Mouse (Mus musculus) midbrain, postnatal 0 days (tissue): Measurements from ENCODE around the gene Kifc3. TPM values are rescaled to one million over a fixed set of nuclear protein-coding genes. Genes with fewer than 3 reads are reported as not detected.

ENCODE experiments used
- ATAC-seq: fragments of 200-750 bp; cut with Nextera tagmentation; 2 replicates; pipeline ENCODE4 v1.8.0; 2017; ENCODE audit warnings: moderate number of reproducible peaks, mild to moderate bottlenecking, moderate TSS enrichment, moderate library complexity; ENCODE audit not compliant: low FRiP score
- DNase-seq: peaks from one replicate; pipeline ENCODE4 v3.0.0-alpha.2; 2015; ENCODE audit warnings: low spot score
- H3K27ac ChIP-seq: fragments of 300-500 bp; sonication (generic); 2 replicates; pipeline ENCODE4 v1.5.1; 2014; ENCODE audit warnings: low read depth, mild to moderate bottlenecking, low read length, mixed read lengths
- H3K27me3 ChIP-seq: fragments of 300-500 bp; sonication (generic); 2 replicates; pipeline ENCODE4 v1.6.1; 2014; ENCODE audit warnings: low read length, control low read depth, mixed read lengths; ENCODE audit not compliant: insufficient read depth
- H3K36me3 ChIP-seq: fragments of 300-500 bp; sonication (generic); 2 replicates; pipeline ENCODE4 v1.6.1; 2014; ENCODE audit warnings: low read length, control low read depth, mixed read lengths; ENCODE audit not compliant: insufficient read depth
- H3K4me1 ChIP-seq: fragments of 300-500 bp; sonication (generic); 2 replicates; pipeline ENCODE4 v1.6.1; 2014; ENCODE audit warnings: mild to moderate bottlenecking, control low read depth, antibody characterized with exemption, low read length, mixed read lengths; ENCODE audit not compliant: insufficient read depth
- H3K4me2 ChIP-seq: fragments of 300-500 bp; sonication (generic); 2 replicates; pipeline ENCODE4 v1.6.1; 2014; ENCODE audit warnings: low read depth, mild to moderate bottlenecking, low read length, mixed read lengths; ENCODE audit not compliant: poor library complexity, severe bottlenecking
- H3K4me3 ChIP-seq: fragments of 300-500 bp; sonication (generic); 2 replicates; pipeline ENCODE4 v1.5.1; 2014; ENCODE audit warnings: low read depth, mild to moderate bottlenecking, low read length, moderate library complexity
- H3K9ac ChIP-seq: fragments of 300-500 bp; sonication (generic); replicated peaks from 2 replicates; pipeline ENCODE4 v1.6.1; 2014; ENCODE audit warnings: mild to moderate bottlenecking, low read length, moderate library complexity, mixed read lengths; ENCODE audit not compliant: poor library complexity, severe bottlenecking
- H3K9me3 ChIP-seq: fragments of 300-500 bp; sonication (generic); 2 replicates; pipeline ENCODE4 v1.6.1; 2016; ENCODE audit warnings: low read length, control low read depth
- CTCF ChIP-seq: IDR thresholded peaks from 2 replicates; pipeline ENCODE4 v1.5.1; 2016; ENCODE audit warnings: antibody characterized with exemption, mild to moderate bottlenecking
- WGBS: fragments of 180-500 bp; shearing (Covaris S2); extraction: QIAGEN DNeasy Blood & Tissue Kit; methylation state at CpG from one replicate; pipeline ENCODE4 v1.1.7; 2014; 5-methylcytosine and 5-hydroxymethylcytosine counted together
- polyA plus RNA-seq: library from polyadenylated mRNA; unstranded; fragments of >200 nt; fragmentation: Nextera tagmentation; extraction: Ambion mirVana; gene quantifications from 2 replicates; pipeline ENCODE4 v1.2.1, GENCODE M21; 2015
- total RNA-seq: library from RNA; depleted of rRNA; stranded (reverse); fragments of >200 nt; gene quantifications from 2 replicates; pipeline ENCODE4 v1.2.3, GENCODE M21; 2014

Kifc3 gene
- total and polyA plus RNA-seq, 2 experiments from 2014 or later: 38.9 to 57.0 TPM

DNA sequence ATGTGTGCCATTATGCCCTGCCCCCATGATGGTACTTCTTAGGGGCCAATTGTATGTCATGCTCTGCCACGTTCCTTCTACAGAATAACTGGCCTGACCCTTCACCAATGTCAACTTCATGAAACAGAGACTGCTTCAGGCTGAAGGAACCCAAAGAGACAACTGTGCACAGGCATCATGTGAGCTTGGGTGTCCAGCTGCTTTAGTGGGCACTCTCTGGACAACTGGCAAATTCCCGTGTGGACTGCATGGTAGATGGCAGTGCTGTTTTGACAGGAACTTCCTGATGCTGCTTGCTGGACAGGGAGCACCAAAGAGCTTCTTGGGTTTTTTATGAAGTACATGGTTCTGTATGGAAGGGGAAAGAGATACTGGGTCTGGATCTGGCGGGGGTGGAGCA lies 43.3 kb downstream of the Kifc3 start:
- no peak overlapping the region for H3K4me3 ChIP-seq
- H3K27me3 ChIP-seq: no peaks in the 10 kb centered on the region
- 81% methylated on average over 3 of the region's 3 CpGs for WGBS
- no peak overlapping the region for H3K4me2 ChIP-seq
- ATAC-seq: no peak
- no peak for TF ChIP-seq CTCF
- no peak overlapping the region for H3K27ac ChIP-seq
- DNase-seq: no peak
- H3K36me3 ChIP-seq: no peaks in the 10 kb centered on the region
- H3K9me3 ChIP-seq: no peaks in the 10 kb centered on the region
- no peaks in the 10 kb centered on the region for H3K4me1 ChIP-seq
- H3K9ac ChIP-seq: no peak overlapping the region

DNA sequence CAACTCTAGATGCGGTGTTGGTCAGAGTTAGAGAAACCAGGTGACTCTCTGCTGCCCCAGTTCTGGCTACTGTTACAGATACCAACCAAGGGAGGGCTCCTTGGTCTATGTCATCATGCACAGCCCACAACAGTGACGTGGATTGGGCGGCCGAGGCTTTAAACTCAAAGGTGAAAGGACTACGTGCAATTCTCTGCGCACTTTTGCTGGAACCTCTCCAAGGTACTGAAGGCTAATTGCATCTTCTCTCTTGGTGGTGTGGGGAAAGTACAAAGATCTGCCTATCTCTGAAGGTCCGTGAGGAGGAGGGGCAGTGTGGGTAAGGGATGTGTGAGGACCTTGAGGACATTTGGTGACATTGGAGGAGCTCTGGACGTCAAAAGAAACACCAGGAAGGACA lies 44.0 kb downstream of the Kifc3 start:
- DNase-seq (no peak), ATAC-seq (no peak)
- 80% methylated on average over 8 of the region's 8 CpGs for WGBS
- Histone ChIP-seq H3K9me3 (no peaks in the 10 kb centered on the region), H3K36me3 (no peaks in the 10 kb centered on the region), H3K27ac (no peak overlapping the region), H3K4me1 (no peaks in the 10 kb centered on the region), H3K4me2 (no peak overlapping the region), H3K27me3 (no peaks in the 10 kb centered on the region), H3K4me3 (no peak overlapping the region), H3K9ac (no peak overlapping the region)
- TF ChIP-seq CTCF: no peak

- no peak for TF ChIP-seq CTCF
- H3K27ac ChIP-seq: no peak overlapping the region
- H3K4me2 ChIP-seq: no peak overlapping the region
- no peak overlapping the region for H3K9ac ChIP-seq
- H3K4me3 ChIP-seq: no peak overlapping the region
- H3K9me3 ChIP-seq: no peaks in the 10 kb centered on the region
- no peak for ATAC-seq
- no peaks in the 10 kb centered on the region for H3K27me3 ChIP-seq
- H3K36me3 ChIP-seq: no peaks in the 10 kb centered on the region
- 53% methylated on average over 3 of the region's 3 CpGs for WGBS
- H3K4me1 ChIP-seq: no peaks in the 10 kb centered on the region
- DNase-seq: no peak
These were observed 45.5 kb downstream of the Kifc3 start for GRCm38 (mm10) chr8:95157145-95157544.

DNA sequence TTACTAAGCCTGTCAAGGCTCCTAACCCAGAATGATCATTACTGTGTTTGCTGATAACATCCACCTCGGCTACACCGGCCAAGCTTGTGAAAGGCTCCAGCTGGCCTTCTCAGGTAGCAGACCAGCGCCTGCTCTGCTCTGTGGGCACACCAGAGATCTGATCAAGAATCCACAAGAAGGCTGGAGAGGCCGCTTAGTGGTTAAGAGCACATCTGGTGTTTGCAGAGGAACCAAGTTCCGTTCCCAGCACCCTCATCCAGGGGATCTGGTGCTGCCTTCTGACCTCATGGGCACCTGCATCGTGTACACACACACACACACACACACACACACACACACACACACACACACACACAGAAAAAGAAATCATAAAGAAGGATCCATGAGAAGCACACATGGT lies 46.5 kb downstream of the Kifc3 start:
- Histone ChIP-seq H3K4me1 (no peaks in the 10 kb centered on the region), H3K9ac (no peak overlapping the region), H3K4me2 (no peak overlapping the region), H3K36me3 (no peaks in the 10 kb centered on the region), H3K27ac (no peak overlapping the region), H3K9me3 (no peaks in the 10 kb centered on the region), H3K4me3 (no peak overlapping the region), H3K27me3 (no peaks in the 10 kb centered on the region)
- DNase-seq (no peak), ATAC-seq (no peak)
- no peak for TF ChIP-seq CTCF
- WGBS: 91% methylated on average over 6 of the region's 6 CpGs

- Histone ChIP-seq H3K9me3 (no peaks in the 10 kb centered on the region), H3K4me3 (no peak overlapping the region), H3K4me1 (no peaks in the 10 kb centered on the region), H3K9ac (no peak overlapping the region), H3K27me3 (no peaks in the 10 kb centered on the region), H3K36me3 (no peaks in the 10 kb centered on the region), H3K27ac (no peak overlapping the region), H3K4me2 (no peak overlapping the region)
- ATAC-seq: no peak
- WGBS: 87% methylated on average over 5 of the region's 5 CpGs
- DNase-seq: no peak
- TF ChIP-seq CTCF: no peak
These were observed 47.3 kb downstream of the Kifc3 start for GRCm38 (mm10) chr8:95155361-95155760.

DNA sequence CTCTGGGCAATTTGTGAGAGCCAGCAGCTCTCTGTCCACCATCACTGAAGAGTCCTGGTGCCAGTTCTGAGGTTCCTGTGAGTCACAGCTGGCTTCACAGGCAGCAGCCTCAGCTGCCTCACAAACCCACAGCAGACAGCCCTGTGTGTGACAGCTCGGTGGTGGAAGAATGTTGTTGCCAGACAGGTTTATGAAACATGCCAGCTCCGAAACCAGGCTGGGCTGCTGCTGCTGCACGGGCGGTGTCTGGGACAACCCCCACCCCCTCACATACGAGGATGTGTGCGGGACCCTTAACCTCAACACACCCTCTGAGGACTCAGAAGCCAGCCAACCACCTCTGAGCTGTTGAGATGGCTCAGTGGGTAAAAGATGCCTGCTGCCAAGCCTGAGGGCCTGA lies 48.0 kb downstream of the Kifc3 start:
- no peaks in the 10 kb centered on the region for H3K4me1 ChIP-seq
- no peak for TF ChIP-seq CTCF
- no peaks in the 10 kb centered on the region for H3K27me3 ChIP-seq
- ATAC-seq: no peak
- no peak for DNase-seq
- WGBS: 78% methylated on average over 6 of the region's 6 CpGs
- H3K27ac ChIP-seq: no peak overlapping the region
- no peak overlapping the region for H3K4me2 ChIP-seq
- H3K9me3 ChIP-seq: no peaks in the 10 kb centered on the region
- no peak overlapping the region for H3K4me3 ChIP-seq
- H3K9ac ChIP-seq: no peak overlapping the region
- no peaks in the 10 kb centered on the region for H3K36me3 ChIP-seq
